Mouse (Mus musculus): Measurements from ENCODE around the gene Scaf4.
"Not testable (repeated sequence)": the region's sequence is repeated elsewhere in the genome, so short reads cannot be mapped to it uniquely, and the experiment has no call there.

Scaf4 gene

DNA sequence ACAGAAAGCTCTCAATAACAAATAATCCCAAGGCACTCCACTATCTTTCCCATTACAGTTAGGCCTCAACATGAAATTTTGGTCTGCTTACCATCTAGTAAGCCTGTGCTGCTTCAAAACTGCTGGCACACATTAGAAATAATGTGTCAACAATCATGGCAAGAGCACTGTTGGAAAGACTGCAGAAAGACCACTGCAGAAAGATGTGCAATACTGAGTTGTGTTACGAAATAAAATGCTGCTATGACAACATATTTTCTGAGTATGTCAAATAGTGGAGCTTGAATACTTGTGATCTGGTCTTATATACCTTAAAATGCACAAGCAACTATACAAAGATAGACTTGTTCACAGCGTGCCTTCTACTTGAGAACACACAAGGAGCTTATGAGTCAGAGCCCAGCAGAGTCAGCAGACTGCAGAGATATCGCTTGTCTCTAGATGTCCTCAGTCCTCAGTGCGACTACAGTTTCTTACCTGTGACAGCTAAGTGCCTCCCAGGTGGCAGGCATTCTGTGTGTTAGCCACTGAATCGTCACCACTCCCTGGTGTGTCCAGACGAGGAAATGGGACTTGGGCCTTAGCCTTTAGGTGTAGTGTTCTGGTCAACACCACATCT lies 45.1 kb downstream of the Scaf4 start:
- in situ Hi-C loops (cut with MboI, MseI), result no loop called here

GRCm38 (mm10) chr16:90235188-90235587 lies 49.1 kb downstream of the Scaf4 start:
- in situ Hi-C loops (cut with MboI, MseI), result no loop called here

DNA sequence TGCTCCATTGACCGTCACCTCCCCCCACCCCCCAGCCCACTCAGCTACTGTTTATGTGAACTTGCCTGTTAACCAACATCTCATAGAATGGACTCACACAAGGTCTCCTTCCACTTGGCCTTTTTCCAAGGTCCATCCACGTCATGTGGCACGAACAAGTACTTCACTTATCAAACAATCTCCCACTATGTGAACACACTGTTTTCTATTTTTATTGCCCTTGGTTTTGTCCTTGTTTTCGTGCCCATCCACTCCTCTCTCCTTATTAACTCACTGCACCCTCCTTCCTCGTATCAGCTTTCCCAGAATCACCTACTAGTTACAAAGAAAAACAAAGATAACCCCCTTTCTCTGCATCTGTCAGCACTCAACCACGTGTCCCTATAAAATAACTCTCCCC lies 49.7 kb downstream of the Scaf4 start:
- in situ Hi-C loops (cut with MboI, MseI), result no loop called here

- in situ Hi-C loops (cut with MboI, MseI), result no loop called here
Observed at GRCm38 (mm10) chr16:90233702-90234101, 50.6 kb downstream of the Scaf4 start.

DNA sequence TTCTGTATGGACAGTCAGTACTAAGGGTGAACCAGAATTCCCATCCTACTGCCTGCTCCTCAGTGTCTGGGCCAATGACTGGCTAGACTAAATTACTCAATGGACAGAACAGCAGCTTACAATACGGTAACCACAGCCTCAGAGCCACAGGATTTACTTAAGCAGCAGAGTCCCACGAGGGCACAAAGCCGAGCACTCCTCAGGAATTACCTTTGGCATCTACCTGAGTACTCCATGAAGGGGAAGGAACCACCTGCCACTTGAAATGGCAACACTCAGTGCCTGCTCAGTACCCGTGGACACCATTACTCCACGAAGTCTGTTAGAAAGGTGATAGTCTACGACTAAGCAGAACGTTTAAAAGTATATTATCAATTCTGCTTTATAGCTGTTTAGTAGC lies 53.0 kb downstream of the Scaf4 start:
- in situ Hi-C loops (cut with MboI, MseI), result no loop called here

- in situ Hi-C loops (cut with MboI, MseI), result no loop called here
Observed at GRCm38 (mm10) chr16:90229897-90230296, 54.4 kb downstream of the Scaf4 start.

GRCm38 (mm10) chr16:90221441-90222070 lies 62.7 kb downstream of the Scaf4 start:
- in situ Hi-C loops (cut with MboI, MseI), result no loop called here

DNA sequence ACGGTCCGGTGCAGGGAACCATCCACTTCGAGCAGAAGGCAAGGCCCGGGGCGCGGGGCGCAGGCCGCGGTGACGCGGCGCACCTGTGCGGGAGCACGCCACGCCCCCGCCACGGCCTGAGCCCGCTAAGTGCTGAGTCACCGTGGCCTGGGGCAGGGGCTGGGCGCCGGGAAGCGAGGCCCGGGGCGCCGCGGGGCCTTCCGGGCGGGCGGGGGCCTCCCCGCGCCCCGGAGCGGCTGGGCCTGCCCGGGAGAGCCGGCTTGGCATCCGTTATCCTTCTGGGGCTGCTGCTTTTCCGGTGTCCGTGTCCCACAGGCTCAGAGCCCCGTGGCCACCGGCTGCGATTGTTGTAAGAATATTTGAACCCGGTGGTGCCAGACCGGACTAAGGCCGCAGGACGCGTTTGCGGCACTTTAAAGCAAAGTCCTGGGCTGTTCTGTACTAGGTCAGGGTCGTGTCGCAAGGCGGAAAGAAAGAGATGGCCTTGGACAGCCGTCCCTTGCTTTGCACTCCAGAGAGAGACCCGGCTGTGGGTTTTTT lies 63.3 kb downstream of the Scaf4 start:
- in situ Hi-C loops (cut with MboI, MseI), result no loop called here

DNA sequence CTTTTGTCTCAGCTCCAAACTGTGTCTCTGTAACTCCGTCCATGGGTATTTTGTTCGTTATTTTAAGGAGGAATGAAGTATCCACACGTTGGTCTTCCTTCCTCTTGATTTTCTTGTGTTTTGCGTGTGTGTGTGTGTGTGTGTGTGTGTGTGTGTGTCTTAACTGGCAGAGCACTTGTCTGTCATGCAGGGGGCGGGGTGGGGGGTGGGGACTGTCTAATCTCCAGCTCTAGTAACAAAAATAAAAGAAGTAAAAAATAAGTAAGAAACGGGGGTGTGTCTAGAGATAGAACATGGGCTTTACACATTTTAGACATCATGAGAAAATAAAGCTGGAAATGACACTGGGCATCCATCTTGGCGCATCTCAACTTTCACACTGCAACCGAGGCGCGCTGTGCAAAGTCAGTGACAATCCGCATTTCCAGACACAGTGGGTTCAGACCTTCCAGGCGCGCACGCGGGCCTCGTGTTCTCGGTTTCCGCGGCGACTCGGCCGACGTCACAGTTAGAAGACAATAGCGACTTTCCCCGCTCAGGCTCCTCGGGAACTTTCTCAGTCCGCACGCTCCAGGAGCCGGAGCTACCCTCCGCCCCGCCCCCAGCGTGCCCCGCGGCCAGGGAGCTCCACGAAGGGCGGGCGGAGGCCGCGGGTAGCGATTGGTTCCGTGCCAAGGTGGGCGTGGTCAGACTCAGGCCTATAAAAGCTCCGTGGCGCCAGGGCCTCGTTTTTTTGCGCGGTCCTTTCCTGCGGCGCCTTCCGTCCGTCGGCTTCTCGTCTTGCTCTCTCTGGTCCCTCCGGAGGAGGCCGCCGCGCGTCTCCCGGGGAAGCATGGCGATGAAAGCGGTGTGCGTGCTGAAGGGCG lies 64.0 kb downstream of the Scaf4 start, which contains the start of gene Sod1:
Gene Sod1 (plus strand): TSS at position 729 of the 866 bp plus-strand sequence.
- in situ Hi-C loops (cut with MboI, MseI), result no loop called here

- in situ Hi-C loops (cut with MboI, MseI), result not testable (repeated sequence)
Observed at GRCm38 (mm10) chr16:90219445-90219844, 64.9 kb downstream of the Scaf4 start.

DNA sequence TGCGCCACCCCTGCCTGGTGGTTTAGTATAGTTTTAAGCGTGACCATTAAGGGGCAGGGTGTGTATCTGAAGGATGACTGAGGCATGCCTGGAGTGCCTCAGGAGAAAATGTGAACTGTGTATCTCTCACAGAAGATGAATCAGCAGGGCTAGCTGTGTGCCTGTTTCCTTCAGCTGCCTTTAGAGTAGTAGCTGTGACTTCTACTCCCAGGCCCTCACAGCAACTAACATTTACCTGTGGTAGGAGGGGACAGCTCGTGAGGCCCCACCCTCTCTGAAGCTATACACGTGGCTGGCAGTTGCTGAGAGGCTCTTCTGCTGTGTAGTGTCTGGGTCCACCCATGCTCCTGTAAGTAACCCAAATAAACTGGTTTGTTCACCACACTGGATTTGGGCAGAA lies 66.4 kb downstream of the Scaf4 start:
- in situ Hi-C loops (cut with MboI, MseI), result no loop called here

DNA sequence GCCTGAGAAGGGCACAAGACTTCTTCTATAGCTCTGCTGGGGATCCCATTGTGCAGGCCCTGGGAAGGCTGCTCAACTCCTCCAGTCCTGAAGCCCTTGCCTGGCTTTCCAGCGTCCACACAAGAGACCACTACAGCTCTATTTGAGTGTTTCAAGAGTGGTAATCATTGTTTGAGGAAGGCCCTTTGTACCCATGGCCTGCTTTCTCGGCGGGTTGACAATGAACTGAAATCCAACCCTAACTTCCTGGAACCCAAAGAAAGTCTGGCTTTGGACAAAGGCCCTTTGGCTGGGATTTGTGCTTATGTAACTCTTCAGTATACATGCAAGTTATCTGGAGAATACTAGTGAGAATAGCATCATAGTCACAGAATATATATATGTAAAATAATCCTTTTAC lies 66.9 kb downstream of the Scaf4 start:
- in situ Hi-C loops (cut with MboI, MseI), result no loop called here

- in situ Hi-C loops (cut with MboI, MseI), result no loop called here
Observed at GRCm38 (mm10) chr16:90216414-90216813, 67.9 kb downstream of the Scaf4 start.

DNA sequence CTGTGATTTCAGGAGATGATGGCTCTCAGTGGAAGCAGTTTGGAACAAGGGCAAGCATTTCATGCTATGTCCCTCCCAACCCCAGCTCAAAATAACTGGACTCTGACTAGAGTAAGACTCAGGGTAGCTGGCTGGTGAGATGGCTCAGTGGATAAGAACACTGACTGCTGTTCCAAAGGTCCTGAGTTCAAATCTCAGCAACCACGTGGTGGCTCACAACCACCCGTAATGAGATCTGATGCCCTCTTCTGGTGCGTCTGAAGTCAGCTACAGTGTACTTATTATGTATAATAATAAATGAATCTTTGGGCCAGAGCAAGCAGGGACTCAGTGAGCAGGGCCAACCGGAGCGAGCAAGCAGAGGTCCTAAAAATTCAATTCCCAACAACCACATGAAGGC lies 68.4 kb downstream of the Scaf4 start:
- in situ Hi-C loops (cut with MboI, MseI), result not testable (repeated sequence)

- in situ Hi-C loops (cut with MboI, MseI), result no loop called here
Observed at GRCm38 (mm10) chr16:90214731-90215565, 69.4 kb downstream of the Scaf4 start.

DNA sequence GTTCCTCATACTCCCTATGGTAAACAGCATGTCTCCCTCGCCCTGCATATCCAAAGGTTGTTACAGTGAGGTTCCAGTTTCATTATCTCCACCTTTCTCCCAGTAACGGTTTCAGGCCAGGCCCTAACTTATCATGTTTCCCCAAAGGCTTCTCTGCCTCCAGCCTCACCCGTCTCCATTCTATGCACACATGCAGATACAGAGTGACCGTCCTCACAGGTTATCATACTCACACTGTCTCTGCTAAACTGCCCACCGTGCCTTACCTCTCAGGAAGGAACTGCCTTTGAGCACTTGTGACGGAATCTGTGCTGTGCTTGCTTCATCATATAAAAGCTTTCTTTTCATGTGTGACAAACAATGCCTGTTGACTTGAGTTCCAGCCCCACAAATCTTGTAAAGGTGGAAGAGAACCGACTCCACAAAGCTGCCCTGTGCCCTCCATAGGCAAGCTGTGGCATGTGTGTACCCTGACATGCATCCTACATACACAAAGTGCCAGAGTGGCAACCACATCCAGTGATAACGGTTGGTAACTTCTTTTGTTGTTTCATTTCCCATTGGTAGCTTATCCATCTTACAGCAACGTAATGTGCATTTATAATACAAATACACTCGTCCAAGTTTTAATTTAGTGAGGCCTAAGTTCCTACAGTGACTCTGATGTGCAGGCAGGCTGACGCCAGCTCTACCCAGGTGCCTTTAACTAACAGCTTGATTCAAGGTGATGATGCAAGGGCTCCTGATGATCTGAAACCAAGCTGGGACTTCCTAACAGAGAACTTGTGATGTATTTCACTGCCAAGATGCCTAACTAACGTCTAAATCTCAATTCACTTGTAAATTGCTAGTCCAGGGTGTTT lies 70.6 kb downstream of the Scaf4 start:
- in situ Hi-C loops (cut with MboI, MseI), result no loop called here

- in situ Hi-C loops (cut with MboI, MseI), result no loop called here
Observed at GRCm38 (mm10) chr16:90211767-90212166, 72.5 kb downstream of the Scaf4 start.

GRCm38 (mm10) chr16:90210717-90211116 lies 73.6 kb downstream of the Scaf4 start:
- in situ Hi-C loops (cut with MboI, MseI), result no loop called here

DNA sequence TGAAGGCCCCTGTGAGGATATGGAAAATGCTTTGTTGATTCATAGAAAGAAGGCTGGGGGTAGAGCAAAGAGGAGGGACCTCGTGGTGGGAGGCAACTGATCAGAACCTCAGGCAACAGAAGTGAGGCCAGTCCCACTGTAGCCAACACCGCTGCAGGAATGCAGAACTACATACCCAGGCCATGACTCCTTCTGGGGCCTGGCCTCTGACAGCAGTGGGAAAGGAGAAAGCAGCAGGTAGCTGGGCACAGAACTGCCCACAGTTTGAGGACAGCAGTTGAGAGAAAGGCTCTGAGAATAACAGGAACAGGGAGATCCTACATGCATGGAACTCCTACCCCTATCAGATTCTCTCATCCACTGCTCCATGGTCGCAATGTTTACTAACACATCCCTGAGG lies 75.3 kb downstream of the Scaf4 start:
- in situ Hi-C loops (cut with MboI, MseI), result no loop called here

DNA sequence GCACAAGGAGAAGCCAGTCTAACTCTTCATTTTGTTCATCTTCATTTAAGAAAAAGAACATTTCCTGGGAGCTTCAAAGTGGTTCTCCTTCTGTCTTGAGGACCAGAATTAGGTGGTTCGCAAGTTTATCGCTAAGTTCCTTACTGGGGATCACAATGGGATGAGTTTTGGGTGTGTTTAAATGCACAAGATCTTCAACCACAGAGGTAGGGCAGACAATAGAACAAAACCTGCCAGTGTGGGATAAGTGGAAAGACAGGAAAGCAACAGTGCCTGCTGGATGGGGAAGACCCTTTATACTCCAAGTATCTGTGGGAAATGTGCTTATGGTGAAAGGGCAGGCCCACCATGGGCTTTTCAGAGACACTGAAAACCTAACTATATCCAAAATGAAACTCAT lies 79.4 kb downstream of the Scaf4 start:
- in situ Hi-C loops (cut with MboI, MseI), result no loop called here
